Mouse (Mus musculus): Measurements from ENCODE around the gene Urah. TPM values are rescaled to one million over a fixed set of nuclear protein-coding genes. Genes with fewer than 3 reads are reported as not detected.

Gene Urah
- not detected in 2 replicates for total RNA-seq (2012; rRNA removed)
- not detected in 2 replicates for total RNA-seq (2014; rRNA removed)
- polyA plus RNA-seq (2012; ENCODE audit: insufficient read length, low read depth): not detected in 2 replicates

GRCm38 (mm10) chr7:140834968-140835757 lies at the start of gene Urah:
Gene Urah (plus strand): TSS chr7:140835018.
- in situ Hi-C loops (cut with MboI; ENCODE audit: low pct_ligation_motif_present, low pct_unique_long_range_greater_than_20kb, low sequenced_read_pairs) (loop anchor here (25.0 kb wide), 1 partner anchor 748 kb away; the partner anchor contains the start of genes Caly and Prap1), dilution Hi-C loops (cut with MboI; ENCODE audit: extremely low pct_ligation_motif_present, extremely low pct_unique_long_range_greater_than_20kb, low sequenced_read_pairs) (no loop called here)
- Histone ChIP-seq H3K36me3 (replicated peaks in 1 of 2; ENCODE audit: control insufficient read depth in 1 of 2, insufficient read depth in 1 of 2, low read length in 1 of 2) (no peaks in the 10 kb centered on the region), H3K9me3 (replicated peaks; ENCODE audit: low read length) (no peaks in the 10 kb centered on the region), H3K27ac (ENCODE audit: insufficient read depth, low read depth) (no peak within 1 kb of the TSS), H3K27me3 (replicated peaks) (peaks cover 80% of the 10 kb centered on the region), H3K4me3 (replicated peaks in 1 of 3; ENCODE audit: low read depth in 2 of 3, low read length in 2 of 3, poor library complexity in 1 of 3) (no peak within 1 kb of the TSS), H3K4me1 (ENCODE audit: control insufficient read depth in 1 of 2, insufficient read depth in 2 of 2) (no peaks in the 10 kb centered on the region), H3K79me2 (replicated peaks; ENCODE audit: control insufficient read depth, extremely low read depth, insufficient read depth, poor library complexity, severe bottlenecking) (no peaks in the 10 kb centered on the region), H3K4me2 (ENCODE audit: insufficient read depth, low read depth, poor library complexity, severe bottlenecking) (no peak within 1 kb of the TSS), H3K9ac (ENCODE audit: insufficient read depth, low read depth) (no peak within 1 kb of the TSS)
- TF ChIP-seq SIN3A (IDR thresholded peaks at IDR 0.05; ENCODE audit: low read length): no peak
- TF ChIP-seq ETS1 (conservative IDR thresholded peaks at IDR 0.05; ENCODE audit: low read depth, low read length): no peak
- TF ChIP-seq TCF12 (IDR thresholded peaks at IDR 0.05; ENCODE audit: low read depth, low read length): no peak
- no peak for TF ChIP-seq ZC3H11A (IDR thresholded peaks at IDR 0.05; ENCODE audit: low read depth, low read length)
- TF ChIP-seq MYC (IDR thresholded peaks at IDR 0.05; ENCODE audit: low read depth, low read length): no peak
- TF ChIP-seq RAD21 (IDR thresholded peaks at IDR 0.05; ENCODE audit: low read depth, low read length): no peak
- no peak for TF ChIP-seq MAZ (IDR thresholded peaks at IDR 0.05; ENCODE audit: low read depth, low read length)
- no peak for TF ChIP-seq TBP (conservative IDR thresholded peaks at IDR 0.05; ENCODE audit: low read depth, low read length)
- no peak for DNase-seq (ENCODE audit: extremely low read depth)

GRCm38 (mm10) chr7:140787406-140788052 lies 47.3 kb upstream of the Urah start, which contains the start of gene Syce1:
Gene Syce1 (minus strand): TSS chr7:140787852.
- no peak for TF ChIP-seq KAT2A (IDR thresholded peaks at IDR 0.05; ENCODE audit: insufficient replicate concordance, low read length)
- no peak for TF ChIP-seq MYC (IDR thresholded peaks at IDR 0.05; ENCODE audit: low read depth, low read length)
- TF ChIP-seq E2F4 (IDR thresholded peaks at IDR 0.05; ENCODE audit: insufficient replicate concordance, low read depth, low read length): no peak
- no peak for TF ChIP-seq NELFE (IDR thresholded peaks at IDR 0.05; ENCODE audit: low read depth, low read length)
- no peak for TF ChIP-seq CHD1 (IDR thresholded peaks at IDR 0.05; ENCODE audit: low read depth, low read length)
- no peak within 1 kb of the TSS for H3K4me2 ChIP-seq (ENCODE audit: insufficient read depth, low read depth, poor library complexity, severe bottlenecking)
- no peak for DNase-seq (ENCODE audit: extremely low read depth)
- dilution Hi-C loops (cut with MboI; ENCODE audit: extremely low pct_ligation_motif_present, extremely low pct_unique_long_range_greater_than_20kb, low sequenced_read_pairs) (no loop called here), in situ Hi-C loops (cut with MboI; ENCODE audit: low pct_ligation_motif_present, low pct_unique_long_range_greater_than_20kb, low sequenced_read_pairs) (loop anchor here (25.0 kb wide), 1 partner anchor 600 kb away; no protein-coding TSS in a partner anchor)
- H3K27me3 ChIP-seq (replicated peaks): peaks cover 50% of the 10 kb centered on the region
- H3K36me3 ChIP-seq (replicated peaks in 1 of 2; ENCODE audit: control insufficient read depth in 1 of 2, insufficient read depth in 1 of 2, low read length in 1 of 2): no peaks in the 10 kb centered on the region
- no peak within 1 kb of the TSS for H3K27ac ChIP-seq (ENCODE audit: insufficient read depth, low read depth)
- no peaks in the 10 kb centered on the region for H3K4me1 ChIP-seq (ENCODE audit: control insufficient read depth in 1 of 2, insufficient read depth in 2 of 2)
- no peaks in the 10 kb centered on the region for H3K79me2 ChIP-seq (replicated peaks; ENCODE audit: control insufficient read depth, extremely low read depth, insufficient read depth, poor library complexity, severe bottlenecking)
- H3K9ac ChIP-seq (ENCODE audit: insufficient read depth, low read depth): no peak within 1 kb of the TSS
- peaks cover 2% of the 10 kb centered on the region for H3K9me3 ChIP-seq (replicated peaks; ENCODE audit: low read length)
- no peak within 1 kb of the TSS for H3K4me3 ChIP-seq (replicated peaks in 1 of 3; ENCODE audit: low read depth in 2 of 3, low read length in 2 of 3, poor library complexity in 1 of 3)
